Mouse (Mus musculus): ENCODE results near the gene Lce1b.
"Not testable (repeated sequence)": the region's sequence is repeated elsewhere in the genome, so short reads cannot be mapped to it uniquely, and the experiment has no call there.

Gene Lce1b

GRCm38 (mm10) chr3:92656826-92657225, at the start of gene Lce1b:
Gene Lce1b, minus strand, starts transcription at chr3:92656926.
- no peak for DNase-seq

GRCm38 (mm10) chr3:92694613-92695012, 37.9 kb upstream of the Lce1b start:
- DNase-seq, result no peak

GRCm38 (mm10) chr3:92691688-92692087, 35.0 kb upstream of the Lce1b start:
- no peak for DNase-seq

- not testable (repeated sequence) for DNase-seq
Observed at GRCm38 (mm10) chr3:92689154-92689553, 32.4 kb upstream of the Lce1b start.

GRCm38 (mm10) chr3:92687110-92687509, 30.4 kb upstream of the Lce1b start, which contains the start of gene Lce1d:
Gene Lce1d, minus strand, starts transcription at chr3:92687210.
- DNase-seq, result no peak

- no peak for DNase-seq
Observed at GRCm38 (mm10) chr3:92678947-92679346, 22.2 kb upstream of the Lce1b start, which contains the start of gene Lce1c. Gene Lce1c, plus strand, starts transcription at chr3:92679247.

- no peak for DNase-seq
Observed at GRCm38 (mm10) chr3:92670215-92670614, 13.5 kb upstream of the Lce1b start, which contains the start of gene Lce1a2. Gene Lce1a2, minus strand, starts transcription at chr3:92670315.

GRCm38 (mm10) chr3:92648207-92648606, 8.5 kb downstream of the Lce1b start, which contains the start of gene Lce1a1:
Gene Lce1a1, minus strand, starts transcription at chr3:92648307.
- no peak for DNase-seq

GRCm38 (mm10) chr3:92639854-92640253, 16.9 kb downstream of the Lce1b start:
- DNase-seq, result no peak

- no peak for DNase-seq
Observed at GRCm38 (mm10) chr3:92638653-92638991, 18.1 kb downstream of the Lce1b start.

GRCm38 (mm10) chr3:92637745-92638652, 18.7 kb downstream of the Lce1b start:
- no peak for DNase-seq

GRCm38 (mm10) chr3:92621560-92621959, 35.2 kb downstream of the Lce1b start, which contains the start of gene Lce6a:
Gene Lce6a, minus strand, starts transcription at chr3:92621660.
- DNase-seq, result no peak

- DNase-seq, result no peak
Observed at GRCm38 (mm10) chr3:92609804-92610203, 46.9 kb downstream of the Lce1b start.

GRCm38 (mm10) chr3:92607392-92607791, 49.3 kb downstream of the Lce1b start, which contains the start of gene 2210017I01Rik:
Gene 2210017I01Rik, minus strand, starts transcription at chr3:92607492.
- DNase-seq, result no peak
